Mouse (Mus musculus): ENCODE measurements around the gene Dhx8. TPM values are rescaled to one million over a fixed set of nuclear protein-coding genes. Genes with fewer than 3 reads are reported as not detected.

The Dhx8 gene
- polyA plus RNA-seq, 1 experiment = 3.8 TPM

- Histone ChIP-seq H3K9me3 (no peaks in the 10 kb centered on the region), H3K27me3 (replicated peaks) (peaks cover 74% of the 10 kb centered on the region), H3K36me3 (replicated peaks; ENCODE audit: low read length) (no peaks in the 10 kb centered on the region), H3K4me3 (replicated peaks) (no peak overlapping the region), H3K4me1 (peaks cover 39% of the 10 kb centered on the region)
- no peak for TF ChIP-seq GATA1 (IDR thresholded peaks at IDR 0.05; ENCODE audit: borderline replicate concordance, low read length)
- no peak for TF ChIP-seq FLI1 (IDR thresholded peaks at IDR 0.05; ENCODE audit: low read length)
Measured at GRCm38 (mm10) chr11:101786651-101787050, 53.9 kb downstream of the Dhx8 start.

- Histone ChIP-seq H3K4me1 (peaks cover 39% of the 10 kb centered on the region), H3K9me3 (no peaks in the 10 kb centered on the region), H3K4me3 (replicated peaks) (no peak overlapping the region), H3K27me3 (replicated peaks) (peaks cover 68% of the 10 kb centered on the region), H3K36me3 (replicated peaks; ENCODE audit: low read length) (no peaks in the 10 kb centered on the region)
- TF ChIP-seq GATA1 (IDR thresholded peaks at IDR 0.05; ENCODE audit: borderline replicate concordance, low read length) = no peak
- TF ChIP-seq FLI1 (IDR thresholded peaks at IDR 0.05; ENCODE audit: low read length) = no peak
Measured at GRCm38 (mm10) chr11:101787432-101787831, 54.7 kb downstream of the Dhx8 start.

- no peak for TF ChIP-seq FLI1 (IDR thresholded peaks at IDR 0.05; ENCODE audit: low read length)
- no peak for TF ChIP-seq GATA1 (IDR thresholded peaks at IDR 0.05; ENCODE audit: borderline replicate concordance, low read length)
- Histone ChIP-seq H3K4me3 (replicated peaks) (peak overlapping the region; percentile 72), H3K36me3 (replicated peaks; ENCODE audit: low read length) (no peaks in the 10 kb centered on the region)
Measured at GRCm38 (mm10) chr11:101790811-101791526, 58.2 kb downstream of the Dhx8 start.

DNA sequence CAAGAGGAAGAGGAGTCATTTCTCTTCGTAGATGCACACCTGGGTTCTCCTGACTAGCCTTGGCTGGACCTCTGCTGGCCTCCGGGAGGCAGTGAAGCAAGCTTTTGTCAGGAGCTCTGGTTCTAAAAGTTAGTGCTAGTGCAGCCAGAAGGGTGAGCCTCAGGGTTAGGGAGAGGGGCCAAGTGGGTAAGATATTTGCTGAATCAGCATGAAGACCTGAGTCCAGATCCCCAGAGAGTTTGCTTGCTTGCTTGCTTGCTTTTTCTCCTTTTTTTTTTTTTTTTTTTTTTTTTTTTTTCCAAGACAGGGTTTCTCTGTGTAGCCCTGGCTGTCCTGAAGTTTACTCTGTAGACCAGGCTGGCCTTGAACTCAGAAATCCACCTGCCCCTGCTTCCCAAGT is 64.6 kb downstream of the Dhx8 start:
- no peak for TF ChIP-seq GATA1 (IDR thresholded peaks at IDR 0.05; ENCODE audit: borderline replicate concordance, low read length)
- TF ChIP-seq FLI1 (IDR thresholded peaks at IDR 0.05; ENCODE audit: low read length) = no peak
- H3K4me1 ChIP-seq = no peaks in the 10 kb centered on the region
- no peaks in the 10 kb centered on the region for H3K36me3 ChIP-seq (replicated peaks; ENCODE audit: low read length)
- H3K27me3 ChIP-seq (replicated peaks) = peaks cover 41% of the 10 kb centered on the region
- peaks cover 10% of the 10 kb centered on the region for H3K9me3 ChIP-seq
- H3K4me3 ChIP-seq (replicated peaks) = no peak overlapping the region

More at GRCm38 (mm10) chr11:101790811-101791526, 58.2 kb downstream of the Dhx8 start:
- Histone ChIP-seq H3K4me1 (peaks cover 18% of the 10 kb centered on the region), H3K9me3 (peaks cover 10% of the 10 kb centered on the region), H3K27me3 (replicated peaks) (peaks cover 44% of the 10 kb centered on the region)

DNA sequence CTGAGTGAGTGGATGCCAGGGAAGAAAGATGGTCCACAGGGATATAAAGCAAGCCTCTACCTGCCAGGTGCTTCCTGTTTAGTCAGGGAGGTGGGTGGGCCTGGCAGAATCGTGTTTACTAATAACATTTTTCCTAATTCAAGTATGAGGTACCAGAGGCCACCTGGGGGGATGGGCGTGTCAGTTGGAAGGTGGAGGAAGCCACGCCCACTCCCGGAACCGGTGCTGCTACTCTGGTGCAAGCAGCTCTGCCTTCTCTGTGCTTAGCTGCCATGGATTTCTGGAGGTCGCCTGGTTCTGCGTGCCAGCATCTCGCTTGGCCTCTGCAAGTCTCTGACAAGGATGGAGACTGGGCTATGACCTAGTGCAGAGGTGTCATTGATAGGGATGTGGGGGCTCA is 65.4 kb downstream of the Dhx8 start:
- TF ChIP-seq GATA1 (IDR thresholded peaks at IDR 0.05; ENCODE audit: borderline replicate concordance, low read length) (no peak), FLI1 (IDR thresholded peaks at IDR 0.05; ENCODE audit: low read length) (no peak)
- H3K4me3 ChIP-seq (replicated peaks) = no peak overlapping the region
- no peaks in the 10 kb centered on the region for H3K4me1 ChIP-seq
- H3K9me3 ChIP-seq = peaks cover 10% of the 10 kb centered on the region
- H3K27me3 ChIP-seq (replicated peaks) = peaks cover 46% of the 10 kb centered on the region
- H3K36me3 ChIP-seq (replicated peaks; ENCODE audit: low read length) = no peaks in the 10 kb centered on the region

GRCm38 (mm10) chr11:101801386-101801785 is 68.7 kb downstream of the Dhx8 start:
- TF ChIP-seq GATA1 (IDR thresholded peaks at IDR 0.05; ENCODE audit: borderline replicate concordance, low read length) = no peak
- no peak for TF ChIP-seq FLI1 (IDR thresholded peaks at IDR 0.05; ENCODE audit: low read length)
- Histone ChIP-seq H3K4me3 (replicated peaks) (no peak overlapping the region), H3K4me1 (no peaks in the 10 kb centered on the region), H3K27me3 (replicated peaks) (peaks cover 54% of the 10 kb centered on the region), H3K36me3 (replicated peaks; ENCODE audit: low read length) (no peaks in the 10 kb centered on the region), H3K9me3 (0 out of 2 replicates have a peak, but pooled peaks cover 4% of the 10 kb centered on the region)

- Histone ChIP-seq H3K4me1 (no peaks in the 10 kb centered on the region), H3K4me3 (replicated peaks) (no peak overlapping the region), H3K27me3 (replicated peaks) (peaks cover 71% of the 10 kb centered on the region), H3K9me3 (0 out of 2 replicates have a peak, but pooled peaks cover 4% of the 10 kb centered on the region), H3K36me3 (replicated peaks; ENCODE audit: low read length) (no peaks in the 10 kb centered on the region)
- TF ChIP-seq FLI1 (IDR thresholded peaks at IDR 0.05; ENCODE audit: low read length) = no peak
Measured at GRCm38 (mm10) chr11:101805113-101805704, 72.5 kb downstream of the Dhx8 start.

DNA sequence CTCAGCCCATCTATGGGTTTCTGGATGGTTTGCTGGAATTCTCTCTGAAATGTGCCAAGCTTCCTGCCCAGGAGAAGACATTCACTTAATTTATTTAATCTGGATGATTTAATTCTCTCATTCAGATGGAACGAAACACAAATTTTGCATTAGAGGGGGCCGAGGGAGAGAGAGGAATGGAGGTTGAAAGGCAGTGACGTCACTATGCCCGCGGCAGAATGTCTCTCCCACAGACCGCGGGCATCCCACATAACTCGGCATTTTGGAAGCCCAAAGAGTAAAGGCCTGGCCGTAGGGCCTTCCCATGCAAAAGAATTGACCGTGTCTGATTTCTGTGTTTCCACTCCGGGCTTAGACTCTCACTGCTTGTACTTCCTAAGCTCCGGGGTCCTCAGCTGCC is 74.0 kb downstream of the Dhx8 start:
- Histone ChIP-seq H3K4me3 (replicated peaks) (no peak overlapping the region), H3K27me3 (replicated peaks) (peaks cover 79% of the 10 kb centered on the region), H3K4me1 (no peaks in the 10 kb centered on the region), H3K36me3 (replicated peaks; ENCODE audit: low read length) (no peaks in the 10 kb centered on the region), H3K9me3 (peaks cover 8% of the 10 kb centered on the region)
- no peak for TF ChIP-seq GATA1 (IDR thresholded peaks at IDR 0.05; ENCODE audit: borderline replicate concordance, low read length)
- no peak for TF ChIP-seq FLI1 (IDR thresholded peaks at IDR 0.05; ENCODE audit: low read length)

GRCm38 (mm10) chr11:101807266-101807665 is 74.5 kb downstream of the Dhx8 start:
- Histone ChIP-seq H3K27me3 (replicated peaks) (peaks cover 75% of the 10 kb centered on the region), H3K36me3 (replicated peaks; ENCODE audit: low read length) (no peaks in the 10 kb centered on the region), H3K4me1 (no peaks in the 10 kb centered on the region), H3K4me3 (replicated peaks) (no peak overlapping the region), H3K9me3 (peaks cover 8% of the 10 kb centered on the region)
- TF ChIP-seq FLI1 (IDR thresholded peaks at IDR 0.05; ENCODE audit: low read length) = no peak
- no peak for TF ChIP-seq GATA1 (IDR thresholded peaks at IDR 0.05; ENCODE audit: borderline replicate concordance, low read length)

DNA sequence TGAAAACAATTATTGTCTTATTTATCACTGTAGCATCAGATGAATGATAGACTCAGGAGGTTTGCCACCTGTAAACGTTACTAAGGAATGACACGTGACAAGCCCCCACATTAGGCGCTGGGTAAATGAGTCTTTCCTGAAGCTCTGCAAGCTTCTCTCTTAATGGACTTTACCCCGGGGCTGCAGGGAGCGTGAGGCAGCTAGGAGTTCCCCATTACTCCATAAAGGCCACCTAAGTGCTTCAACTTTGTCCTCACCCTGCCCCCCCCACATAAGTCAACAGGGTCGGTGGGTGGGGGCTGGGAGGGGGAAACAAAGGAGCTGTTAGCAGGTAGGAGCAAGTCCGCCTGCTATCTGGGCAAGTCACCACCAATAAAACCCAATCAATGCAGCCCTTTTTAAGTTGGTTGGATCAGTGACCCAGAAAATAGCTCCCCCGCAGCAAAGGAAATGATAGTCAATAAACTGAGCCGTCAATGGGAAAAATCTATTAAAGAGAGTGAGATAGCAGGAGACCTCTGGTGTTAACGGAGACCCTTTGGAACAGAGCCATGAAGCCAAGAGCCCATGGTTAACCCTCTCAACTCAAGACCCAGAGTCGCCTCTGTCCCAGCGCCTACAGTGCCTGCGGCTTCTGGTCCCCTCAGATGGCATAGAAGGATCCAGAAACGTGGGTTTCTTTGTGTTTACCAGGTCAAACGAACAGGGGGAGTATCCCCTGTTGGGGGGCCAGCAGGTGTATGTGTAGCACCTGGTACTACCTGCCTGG is 76.5 kb downstream of the Dhx8 start:
- H3K27me3 ChIP-seq (replicated peaks) = peaks cover 78% of the 10 kb centered on the region
- no peak overlapping the region for H3K4me3 ChIP-seq (replicated peaks)
- H3K9me3 ChIP-seq = peaks cover 5% of the 10 kb centered on the region
- no peak for TF ChIP-seq GATA1 (IDR thresholded peaks at IDR 0.05; ENCODE audit: borderline replicate concordance, low read length)
- TF ChIP-seq FLI1 (IDR thresholded peaks at IDR 0.05; ENCODE audit: low read length) = no peak
- H3K4me1 ChIP-seq = peaks cover 5% of the 10 kb centered on the region
- H3K36me3 ChIP-seq (replicated peaks; ENCODE audit: low read length) = no peaks in the 10 kb centered on the region

Measured in megakaryocyte, embryonic 14.5 days (primary cell).